Mouse (Mus musculus) heart, embryonic 11.5 days (tissue): Measurements from ENCODE around the gene Igf1. TPM values are rescaled to one million over a fixed set of nuclear protein-coding genes. Genes with fewer than 3 reads are reported as not detected.

Source experiments
- polyA plus RNA-seq: library from polyadenylated mRNA; unstranded; fragments of >200 nt; fragmentation: Nextera tagmentation; extraction: Ambion mirVana; gene quantifications from 2 replicates; pipeline ENCODE4 v1.2.1, GENCODE M21; 2014

Igf1 gene
- polyA plus RNA-seq, 1 experiment from 2014 or later: 36.6 TPM

Other genes with a start within 250 kb of the Igf1 start
- gene Pmch, start 232.8 kb downstream of the Igf1 start, polyA plus RNA-seq: 0.84 and 1.1 TPM in 2 replicates